Mouse (Mus musculus) heart, postnatal 14 days (tissue): ENCODE data around the gene Vps51. TPM values are rescaled to one million over a fixed set of nuclear protein-coding genes. Genes with fewer than 3 reads are reported as not detected.
"Not testable (repeated sequence)": the region's sequence is repeated elsewhere in the genome, so short reads cannot be mapped to it uniquely, and the experiment has no call there.

Source experiments
- DNase-seq, 2 experiments: peaks; one replicate each; pipeline ENCODE4 v3.0.0; 2021 to 2022
- intact Hi-C: fragments of 180-260 bp; cut with DNase I; formaldehyde crosslinking; loops from one replicate; pipeline ENCODE4 v1.15.1; 2025
- total RNA-seq, 2 experiments: library from RNA; stranded (reverse); gene quantifications; 2 replicates each; pipeline ENCODE4 v1.2.3; 2021

The Vps51 gene
- total RNA-seq, 2 experiments from 2014 or later = 27.9 to 32.3 TPM

- intact Hi-C loops = loop anchor here (2.0 kb wide), 1 partner anchor 27 kb away; the partner anchor contains the start of genes Cdca5 and Zfpl1
- peak; percentile 99 to 100 for DNase-seq
These were observed 19.5 kb downstream of the Vps51 start, which contains the start of the genes Mrpl49 and Fau for GRCm38 (mm10) chr19:6057313-6058096. Mrpl49 (minus strand) TSS chr19:6057785. Fau (plus strand) TSS chr19:6057844.

GRCm38 (mm10) chr19:6056696-6057095 is 20.3 kb downstream of the Vps51 start:
- DNase-seq = no peak
- intact Hi-C loops = loop anchor here (2.0 kb wide), 1 partner anchor 28 kb away; the partner anchor contains the start of genes Cdca5 and Zfpl1

GRCm38 (mm10) chr19:6054296-6054695 is 22.7 kb downstream of the Vps51 start:
- intact Hi-C loops = no loop called here
- DNase-seq = no peak

- no peak for DNase-seq
- intact Hi-C loops = no loop called here
These were observed 24.5 kb downstream of the Vps51 start for GRCm38 (mm10) chr19:6052516-6052915.

- intact Hi-C loops = loop anchor here (5.0 kb wide), 2 partner anchors 78 to 132 kb away; partner anchors contain the start of gene Snx15
- DNase-seq = no peak
These were observed 28.2 kb downstream of the Vps51 start for GRCm38 (mm10) chr19:6048681-6049410.

- no peak for DNase-seq
- intact Hi-C loops = loop anchor here (5.0 kb wide), 2 partner anchors 79 to 131 kb away; partner anchors contain the start of gene Snx15
These were observed 29.2 kb downstream of the Vps51 start for GRCm38 (mm10) chr19:6047899-6048166.

- intact Hi-C loops = loop anchor here (5.0 kb wide), 2 partner anchors 80 to 130 kb away; partner anchors contain the start of gene Snx15
These were observed 29.7 kb downstream of the Vps51 start for GRCm38 (mm10) chr19:6047154-6047898.

GRCm38 (mm10) chr19:6046294-6047153 is 30.5 kb downstream of the Vps51 start, which contains the start of gene Syvn1:
Syvn1 (plus strand) TSS chr19:6046576.
- intact Hi-C loops = loop anchor here (5.0 kb wide), 2 partner anchors 81 to 129 kb away; partner anchors contain the start of gene Snx15

More at GRCm38 (mm10) chr19:6047154-6047898, 29.7 kb downstream of the Vps51 start:
- DNase-seq = peak in 1 of 2 experiments; percentile 23

GRCm38 (mm10) chr19:6045366-6046293 is 31.4 kb downstream of the Vps51 start:
- intact Hi-C loops = loop anchor here (2.0 to 5.0 kb wide), 3 partner anchors 81 to 128 kb away; partner anchors contain the start of genes Pola2 and Snx15

More at GRCm38 (mm10) chr19:6046294-6047153, 30.5 kb downstream of the Vps51 start, which contains the start of gene Syvn1:
- peak; percentile 89 to 90 for DNase-seq

GRCm38 (mm10) chr19:6044102-6044501 is 32.9 kb downstream of the Vps51 start:
- intact Hi-C loops = loop anchor here (2.0 kb wide), 1 partner anchor 79 kb away; the partner anchor contains the start of gene Pola2
- DNase-seq = not testable (repeated sequence)

More at GRCm38 (mm10) chr19:6045366-6046293, 31.4 kb downstream of the Vps51 start:
- DNase-seq = no peak

- intact Hi-C loops = no loop called here
- DNase-seq = no peak
These were observed 34.7 kb downstream of the Vps51 start for GRCm38 (mm10) chr19:6042293-6042692.

- DNase-seq = no peak
- intact Hi-C loops = no loop called here
These were observed 37.0 kb downstream of the Vps51 start for GRCm38 (mm10) chr19:6040002-6040401.

- DNase-seq = no peak
- intact Hi-C loops = no loop called here
These were observed 38.7 kb downstream of the Vps51 start for GRCm38 (mm10) chr19:6038326-6038725.

- intact Hi-C loops = no loop called here
- DNase-seq = no peak
These were observed 39.3 kb downstream of the Vps51 start for GRCm38 (mm10) chr19:6037695-6038094.

GRCm38 (mm10) chr19:6035966-6036585 is 41.0 kb downstream of the Vps51 start:
- no peak for DNase-seq
- intact Hi-C loops = no loop called here

- DNase-seq = no peak
- intact Hi-C loops = no loop called here
These were observed 46.3 kb downstream of the Vps51 start for GRCm38 (mm10) chr19:6030520-6031280.

GRCm38 (mm10) chr19:6029426-6029825 is 47.6 kb downstream of the Vps51 start:
- no peak for DNase-seq
- intact Hi-C loops = no loop called here
